Mouse (Mus musculus): ENCODE measurements around the gene A730049H05Rik.

Gene A730049H05Rik

DNA sequence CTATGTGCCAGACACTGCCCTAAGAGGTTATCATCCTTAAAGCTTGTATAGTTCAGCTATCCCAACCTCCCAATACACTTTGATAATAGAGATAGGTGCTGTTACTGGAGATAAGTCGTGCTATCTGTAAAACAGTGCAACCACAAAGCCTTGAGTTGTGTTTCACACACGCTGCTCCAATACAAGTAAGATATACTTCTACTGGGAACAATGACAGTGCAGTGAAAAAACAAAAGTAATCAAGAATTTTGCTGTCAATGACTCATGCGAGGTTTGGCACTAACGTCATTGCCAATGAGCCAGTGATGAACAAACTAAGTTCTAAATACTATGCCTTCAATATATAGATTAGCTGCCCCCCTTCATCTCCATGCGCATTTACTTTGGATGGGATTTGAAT lies 10.3 kb downstream of the A730049H05Rik start:
- in situ Hi-C loops (cut with MboI, MseI) = no loop called here

DNA sequence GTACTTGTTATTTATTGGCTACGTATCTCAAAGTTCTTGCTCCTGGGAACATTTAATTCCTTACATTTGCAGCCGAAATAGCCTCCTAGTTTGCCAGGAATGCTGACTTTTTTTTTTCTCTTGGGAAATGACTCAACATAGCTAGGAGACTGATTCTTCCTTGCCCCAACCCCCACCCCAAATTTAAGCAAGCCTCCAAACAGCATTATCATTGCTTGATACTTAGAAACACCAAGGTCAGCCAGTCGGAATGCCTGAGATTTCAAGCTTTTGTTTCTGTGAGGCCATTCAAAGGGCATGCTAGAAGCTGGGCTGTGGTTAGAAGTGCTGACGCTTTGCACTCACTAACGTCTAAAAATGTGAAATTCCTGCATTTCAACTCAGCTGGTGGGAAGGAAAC lies 11.1 kb downstream of the A730049H05Rik start:
- in situ Hi-C loops (cut with MboI, MseI) = no loop called here

DNA sequence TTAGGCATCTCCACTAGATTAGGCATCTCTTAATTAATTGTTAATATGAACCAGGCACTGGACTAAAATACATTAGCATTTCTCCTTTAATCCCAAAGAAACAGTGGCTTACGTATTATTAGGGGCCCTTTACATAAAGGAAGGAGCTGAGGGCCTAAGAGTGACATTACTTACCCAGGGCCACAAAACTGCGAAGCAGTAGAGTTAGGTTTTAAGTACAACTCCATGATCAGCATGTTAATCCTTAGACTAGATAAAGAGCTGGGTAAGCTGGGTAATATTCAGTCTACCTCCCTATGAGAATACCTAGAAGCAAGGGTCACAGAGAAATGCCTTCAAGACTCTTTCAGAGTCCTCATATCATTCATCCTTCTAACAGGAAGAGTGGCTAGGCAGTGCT lies 12.9 kb downstream of the A730049H05Rik start:
- in situ Hi-C loops (cut with MboI, MseI) = no loop called here

DNA sequence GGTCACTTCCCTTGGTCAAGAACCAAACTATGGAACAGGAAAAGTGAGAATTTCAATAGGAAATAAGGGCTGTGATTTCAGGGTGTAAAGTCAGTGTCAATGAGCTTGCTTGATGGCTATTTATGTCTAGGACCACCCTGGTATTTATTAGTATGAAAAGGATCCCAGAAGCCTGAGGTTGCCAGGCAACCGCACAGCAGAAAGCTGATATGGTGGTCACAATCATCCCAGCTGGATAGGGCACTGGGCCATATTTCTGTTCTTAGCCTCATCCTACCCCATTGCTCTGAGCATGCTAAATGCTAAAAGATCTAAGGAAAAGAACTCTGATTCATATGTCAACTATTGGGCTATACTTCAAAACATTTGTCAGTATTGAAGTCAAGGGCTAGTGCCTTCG lies 14.8 kb downstream of the A730049H05Rik start:
- in situ Hi-C loops (cut with MboI, MseI) = loop anchor here in 1 of 2 experiments (10.0 kb wide), 1 partner anchor 996 kb away; no protein-coding TSS in a partner anchor

DNA sequence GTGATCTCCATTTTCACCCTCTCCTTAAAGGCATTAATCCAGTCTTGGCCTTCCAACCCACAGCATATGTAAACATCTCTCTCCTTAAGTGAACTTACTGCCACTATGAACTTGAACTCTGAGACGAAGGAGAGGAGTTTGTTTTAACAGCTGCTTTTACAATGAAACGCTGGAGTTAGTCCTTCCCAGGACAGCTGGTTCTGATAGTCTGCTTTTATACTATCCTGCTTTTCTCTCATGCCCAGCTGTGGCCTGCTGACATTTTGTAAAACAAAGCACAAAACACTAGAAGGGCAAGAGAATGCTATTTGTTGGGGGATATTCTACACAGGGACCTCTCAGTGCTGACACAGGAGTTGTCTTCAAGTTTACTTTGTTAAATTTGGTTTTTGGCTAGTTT lies 25.7 kb downstream of the A730049H05Rik start:
- in situ Hi-C loops (cut with MboI, MseI) = no loop called here

DNA sequence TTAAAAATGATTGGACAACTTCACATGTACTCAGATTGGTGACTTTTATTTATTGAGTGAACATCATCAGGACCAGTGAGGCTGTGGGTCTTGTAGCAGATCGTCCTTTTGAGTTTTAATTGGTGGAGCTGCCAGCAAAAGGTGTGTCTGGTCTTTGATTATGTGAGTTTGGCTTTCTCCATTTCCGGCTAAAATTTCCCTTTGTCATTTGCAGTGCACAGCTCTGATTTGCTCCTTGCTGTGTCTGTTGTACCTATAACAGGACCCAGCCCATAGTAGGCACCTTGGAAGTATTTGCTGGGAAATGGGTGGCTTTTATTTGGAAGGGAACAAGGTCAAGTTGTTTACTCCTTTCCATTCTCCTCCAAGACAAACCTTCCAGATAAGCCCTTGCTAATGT lies 27.2 kb downstream of the A730049H05Rik start:
- in situ Hi-C loops (cut with MboI, MseI) = no loop called here

DNA sequence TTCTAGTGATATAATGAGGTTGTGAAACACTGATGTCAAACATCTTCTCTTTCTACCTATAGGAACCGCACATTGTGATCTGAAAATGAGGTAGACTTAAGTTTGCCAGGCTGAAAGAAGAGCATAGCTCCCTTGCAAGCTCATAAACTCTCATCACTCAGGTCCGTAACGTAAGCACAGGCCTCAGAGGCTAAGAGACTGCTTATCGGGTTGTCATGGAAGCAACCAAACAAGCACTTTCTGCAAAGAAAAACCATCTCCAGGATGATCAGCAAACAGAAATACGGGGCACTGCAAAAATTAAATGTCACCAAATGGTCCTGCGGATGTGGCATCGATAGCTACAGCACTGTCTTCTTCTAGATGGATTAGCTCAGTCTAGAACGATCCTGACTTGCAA lies 29.6 kb downstream of the A730049H05Rik start:
- in situ Hi-C loops (cut with MboI, MseI) = no loop called here

DNA sequence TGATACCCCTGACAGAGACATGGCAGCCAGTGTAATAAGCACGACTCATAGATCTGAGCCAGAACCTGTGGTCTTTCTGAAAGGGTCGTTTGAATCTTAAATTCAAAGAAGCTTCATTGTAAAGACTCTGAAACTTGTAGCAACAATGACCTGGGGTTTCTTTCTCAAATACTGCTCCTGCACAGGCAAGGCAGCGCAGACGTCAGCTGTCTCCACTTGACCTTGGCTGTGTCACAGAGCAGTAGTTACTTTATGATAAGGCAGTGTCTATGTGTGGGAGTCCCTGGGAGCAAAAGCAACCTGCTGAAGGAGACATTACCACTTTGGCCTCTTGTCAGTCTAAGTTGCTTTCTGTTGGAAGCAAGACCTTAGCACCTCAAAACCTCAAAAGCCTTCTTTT lies 30.3 kb downstream of the A730049H05Rik start:
- in situ Hi-C loops (cut with MboI, MseI) = no loop called here

DNA sequence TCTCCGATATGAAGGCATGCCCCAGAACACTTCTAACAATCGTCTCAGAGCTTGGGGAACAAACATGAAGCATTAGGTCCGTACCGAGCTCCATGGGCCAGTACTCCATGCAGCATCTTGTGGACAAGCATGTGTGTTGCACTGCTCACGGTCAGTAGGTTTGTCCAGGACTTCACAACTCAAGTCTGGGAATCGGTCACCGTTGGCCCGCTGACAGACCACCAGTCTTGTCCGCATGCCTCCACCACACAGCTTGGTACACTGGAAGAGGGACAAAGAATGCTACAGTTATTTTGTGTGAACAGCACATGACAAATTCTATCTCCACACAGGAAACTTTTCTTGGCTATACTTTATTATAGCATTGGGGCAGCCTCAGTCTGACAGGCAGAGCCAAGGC lies 32.9 kb downstream of the A730049H05Rik start:
- in situ Hi-C loops (cut with MboI, MseI) = no loop called here

DNA sequence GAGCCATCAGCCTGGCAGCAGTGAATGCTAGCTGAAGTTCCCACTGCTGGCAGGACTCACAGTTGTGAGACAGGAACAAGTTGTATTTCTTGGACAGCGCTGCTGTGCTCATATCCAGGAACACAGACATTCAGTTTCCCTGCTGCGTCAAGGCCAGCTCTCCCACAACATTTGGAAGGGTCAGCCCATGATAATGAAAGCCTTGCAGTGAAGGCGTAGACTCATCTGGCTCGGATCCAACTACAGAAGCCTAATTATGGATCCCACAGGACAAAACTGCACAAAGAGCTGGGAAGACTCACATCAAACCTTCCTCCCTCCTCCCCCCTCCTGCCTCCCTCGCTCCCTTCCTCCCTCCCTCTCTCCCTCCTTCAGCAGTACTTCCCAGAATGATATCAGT lies 34.0 kb downstream of the A730049H05Rik start:
- in situ Hi-C loops (cut with MboI, MseI) = no loop called here

DNA sequence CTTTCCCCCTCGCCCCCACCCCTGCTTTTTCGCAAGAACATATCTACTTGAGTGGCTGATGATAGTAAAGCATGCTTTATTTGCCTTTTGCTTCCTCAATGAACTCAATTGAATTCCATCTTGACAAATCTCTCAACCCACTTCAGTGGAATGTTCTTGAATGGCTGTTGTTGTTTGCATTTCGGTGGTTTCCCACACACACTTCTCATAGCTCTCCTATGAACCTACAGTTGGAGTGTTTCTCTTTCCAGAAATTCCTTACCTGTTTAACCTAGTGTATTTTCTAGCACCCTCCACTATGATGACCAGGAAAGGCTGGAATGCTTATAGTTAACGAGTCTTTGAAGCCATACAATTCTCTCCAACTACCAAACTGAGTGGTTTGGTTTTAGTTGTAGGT lies 38.6 kb downstream of the A730049H05Rik start:
- in situ Hi-C loops (cut with MboI, MseI) = no loop called here

DNA sequence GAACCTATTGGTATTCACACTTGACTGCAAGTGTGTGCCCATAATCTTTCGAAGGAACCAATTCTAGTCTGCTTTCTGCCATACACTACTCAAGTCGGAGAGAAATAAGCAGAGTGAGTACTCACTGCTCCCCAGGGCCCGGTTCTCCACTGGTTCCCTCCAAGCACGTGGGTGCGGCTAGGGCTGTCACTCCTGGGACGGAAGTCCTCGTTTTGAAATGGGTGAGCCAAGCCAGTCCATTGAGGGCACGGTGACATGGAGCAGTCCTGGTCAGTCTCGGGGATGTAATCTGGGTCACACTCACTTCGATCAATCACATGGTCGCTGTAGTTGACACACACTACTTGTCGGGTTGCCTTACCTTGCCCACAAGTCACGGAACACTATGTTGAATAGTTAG lies 41.5 kb downstream of the A730049H05Rik start:
- in situ Hi-C loops (cut with MboI, MseI) = no loop called here

DNA sequence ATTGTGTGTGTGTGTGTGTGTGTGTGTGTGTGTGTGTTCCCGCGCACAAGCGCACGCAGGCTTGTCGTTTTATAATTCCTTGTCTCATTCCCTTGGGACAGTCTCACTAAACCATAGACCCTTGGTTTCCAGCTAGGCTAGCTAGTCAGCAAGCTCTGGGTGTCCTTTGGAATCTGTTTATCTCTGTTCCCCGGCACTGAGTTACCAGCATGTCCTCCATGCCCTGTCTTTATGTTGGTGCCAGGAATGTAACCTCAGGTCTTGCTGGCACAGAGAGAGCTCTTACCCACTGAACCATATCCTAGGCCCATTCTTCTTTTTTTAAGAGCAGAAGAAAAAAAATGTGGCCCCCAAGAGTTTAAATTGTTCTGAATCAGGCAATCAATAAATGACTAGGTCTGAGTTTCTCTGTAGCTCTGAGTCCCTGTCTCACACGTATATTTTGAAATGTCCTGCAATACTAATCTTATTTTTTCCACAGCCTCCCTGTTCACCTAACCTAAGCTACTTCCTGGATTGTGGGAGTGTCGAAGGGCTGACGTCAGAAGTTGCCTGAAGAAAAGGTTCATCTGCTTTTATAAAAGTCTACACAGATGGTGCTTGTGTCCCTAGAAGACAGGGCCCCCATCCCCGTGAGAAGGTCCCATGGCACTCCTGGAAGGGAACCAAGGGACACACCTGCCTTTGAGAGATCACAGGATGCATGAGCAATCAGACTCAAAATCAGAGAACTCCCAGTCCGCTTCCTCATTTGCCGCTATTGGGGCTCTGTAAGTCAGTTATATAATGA lies 42.6 kb downstream of the A730049H05Rik start:
- in situ Hi-C loops (cut with MboI, MseI) = no loop called here

DNA sequence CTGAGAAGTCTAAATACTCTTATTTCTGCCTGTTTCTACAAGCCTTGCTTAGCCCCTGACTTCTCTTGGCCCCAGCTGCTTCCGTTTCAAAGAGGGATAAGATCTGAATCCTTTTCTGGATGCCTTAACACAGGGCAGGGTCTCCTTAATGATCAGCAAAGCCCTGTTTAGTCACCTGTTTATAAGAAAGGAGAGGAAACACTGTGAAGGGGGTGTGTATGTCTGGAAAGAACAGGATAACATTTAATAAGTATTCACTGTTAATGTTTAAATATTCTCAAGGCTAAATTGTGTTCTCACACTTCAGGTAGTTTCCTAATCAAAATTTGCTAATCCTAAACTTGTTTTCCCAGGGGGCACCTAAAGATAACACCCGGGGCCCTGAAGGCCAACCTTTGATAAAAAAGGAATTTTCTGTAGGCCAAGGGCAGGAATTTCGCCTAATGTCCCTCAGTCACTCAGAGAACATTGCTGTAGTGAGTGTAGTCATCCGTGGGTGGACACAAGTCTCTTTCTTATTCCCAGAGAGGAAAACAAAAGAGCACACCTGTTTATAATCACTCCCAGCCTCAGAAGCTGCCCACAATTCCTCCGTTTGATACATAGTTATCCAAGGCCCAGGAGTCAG lies 44.1 kb downstream of the A730049H05Rik start:
- in situ Hi-C loops (cut with MboI, MseI) = no loop called here

DNA sequence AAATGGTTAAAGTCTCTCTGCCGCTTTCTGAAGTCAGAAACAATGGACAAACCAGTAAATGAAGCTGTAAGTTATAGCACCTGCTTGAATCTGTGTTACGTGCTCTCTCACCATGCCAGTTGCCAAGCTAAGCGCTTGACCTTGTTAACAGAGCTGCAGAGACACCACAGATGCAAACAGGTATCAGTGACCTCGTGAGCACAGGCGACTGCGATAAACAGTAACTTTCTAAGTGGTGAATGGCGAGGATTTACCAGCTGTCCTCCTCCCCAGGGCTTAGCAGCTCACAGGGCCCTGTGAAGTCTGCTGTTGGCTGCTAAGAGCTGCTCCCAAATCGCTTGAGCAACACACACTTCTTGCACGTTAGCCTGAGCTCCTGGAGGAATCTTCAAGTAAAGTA lies 46.3 kb downstream of the A730049H05Rik start:
- in situ Hi-C loops (cut with MboI, MseI) = no loop called here

DNA sequence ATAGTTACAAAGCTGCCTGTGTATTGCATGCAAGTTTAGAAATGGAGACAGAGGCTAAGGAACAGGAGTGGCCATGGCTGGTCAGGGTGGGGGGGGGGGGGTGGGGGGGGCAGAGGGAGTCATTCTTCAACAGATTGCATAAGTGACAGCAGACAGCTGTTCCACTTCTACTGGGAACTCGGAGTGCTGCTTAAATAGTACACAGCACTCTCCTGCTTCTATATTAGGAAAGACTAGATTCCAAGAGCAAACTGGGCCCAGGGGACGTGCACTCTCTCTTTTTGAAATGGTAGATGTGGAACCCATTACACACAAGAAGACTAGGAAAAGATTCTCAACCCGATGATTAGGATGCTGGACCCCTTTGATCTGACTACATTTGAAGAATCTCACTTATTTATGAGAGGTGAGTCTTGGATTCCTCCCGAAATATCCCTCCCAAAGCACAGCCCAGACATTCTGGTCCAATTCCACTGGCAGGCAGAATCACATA lies 52.9 kb downstream of the A730049H05Rik start, which contains the start of gene Gm15737:
TSS of gene Gm15737 (plus strand) at position 269 of the 493 bp plus-strand sequence.
- in situ Hi-C loops (cut with MboI, MseI) = no loop called here

DNA sequence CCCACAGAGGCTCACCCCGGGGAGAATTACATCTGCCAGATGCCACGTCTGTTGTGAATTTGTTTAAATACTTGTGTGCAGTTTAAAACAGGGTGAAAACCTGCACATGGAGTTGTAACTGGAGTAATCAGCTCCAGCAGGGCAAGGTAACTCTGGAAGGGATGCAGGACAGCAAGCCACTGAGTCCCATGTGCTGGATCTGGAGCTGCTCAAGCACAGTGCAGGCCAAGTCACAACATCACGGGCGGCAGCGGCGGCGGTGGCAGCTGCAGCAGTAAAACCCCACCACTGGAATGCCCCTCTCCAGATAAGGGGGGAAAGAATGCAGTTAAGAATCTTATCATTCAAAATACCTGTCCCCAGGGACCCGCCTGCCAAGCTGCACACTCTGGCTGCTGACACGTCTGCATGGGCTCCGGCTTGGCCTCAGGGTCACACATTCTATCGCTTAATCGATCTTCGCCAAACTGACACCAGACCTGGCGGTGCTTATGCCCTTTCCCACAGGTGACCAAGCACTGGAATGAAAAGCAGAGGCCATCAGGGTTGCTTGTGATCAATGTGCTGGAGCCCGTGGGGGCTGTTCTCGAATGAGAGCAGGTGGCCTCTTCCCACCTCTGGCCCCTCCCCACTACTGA lies 53.4 kb downstream of the A730049H05Rik start:
- in situ Hi-C loops (cut with MboI, MseI) = no loop called here

DNA sequence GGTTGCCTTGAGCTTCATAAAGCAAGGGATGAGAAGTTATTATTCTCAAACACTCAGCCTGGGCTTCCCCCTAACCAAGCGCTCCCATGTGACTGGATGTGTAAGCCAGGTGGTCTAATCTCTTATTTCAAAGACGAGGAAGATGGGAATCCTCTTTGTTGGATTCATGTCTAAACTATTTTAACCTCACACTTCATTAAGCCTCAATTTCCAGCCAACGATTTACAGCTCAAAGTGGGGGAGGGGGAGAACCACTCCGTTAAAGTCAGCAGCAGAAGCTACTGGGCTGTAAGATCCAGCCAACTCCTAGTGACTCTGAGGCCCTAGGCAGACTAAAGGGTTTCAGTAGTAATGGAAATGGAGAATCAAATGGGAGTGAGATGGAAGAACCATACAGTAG lies 55.5 kb downstream of the A730049H05Rik start:
- in situ Hi-C loops (cut with MboI, MseI) = no loop called here

DNA sequence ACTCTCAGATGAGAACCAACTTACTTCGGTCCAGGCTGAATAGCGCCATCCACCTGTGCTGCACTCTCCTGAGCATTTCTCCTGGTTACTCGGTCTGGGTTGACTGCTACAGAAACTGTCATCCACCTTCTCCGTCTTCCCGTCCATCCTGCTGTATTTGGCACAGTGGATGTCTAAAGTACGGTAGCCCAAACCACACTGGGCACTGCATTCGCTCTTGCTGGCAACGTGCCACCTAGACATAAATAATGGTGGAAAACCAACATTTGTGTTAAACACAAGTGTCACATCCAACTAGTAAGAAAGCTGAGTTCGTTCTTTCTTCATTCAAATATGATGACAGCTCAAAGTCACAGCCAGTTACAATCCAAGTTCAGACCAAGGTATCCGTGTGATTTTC lies 56.5 kb downstream of the A730049H05Rik start:
- in situ Hi-C loops (cut with MboI, MseI) = no loop called here

DNA sequence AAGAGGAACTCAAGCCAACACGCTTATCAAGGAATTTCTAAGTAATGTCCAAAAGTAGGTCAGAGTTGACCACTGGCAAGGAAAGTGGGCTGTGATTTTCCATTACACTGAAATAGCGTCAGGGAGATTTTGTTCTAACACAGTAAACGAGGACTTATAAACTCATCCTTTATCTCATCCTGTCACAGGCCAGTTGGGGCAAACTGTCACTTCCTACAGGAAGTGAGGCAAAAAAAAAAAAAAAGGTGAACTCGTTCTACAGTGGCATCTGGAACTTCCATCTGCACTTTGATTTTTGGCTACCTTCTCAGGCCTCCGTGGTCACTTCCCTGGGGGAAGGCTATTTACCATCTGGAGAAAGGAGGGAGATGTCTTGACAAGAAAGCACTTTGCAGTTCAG lies 58.6 kb downstream of the A730049H05Rik start:
- in situ Hi-C loops (cut with MboI, MseI) = no loop called here

DNA sequence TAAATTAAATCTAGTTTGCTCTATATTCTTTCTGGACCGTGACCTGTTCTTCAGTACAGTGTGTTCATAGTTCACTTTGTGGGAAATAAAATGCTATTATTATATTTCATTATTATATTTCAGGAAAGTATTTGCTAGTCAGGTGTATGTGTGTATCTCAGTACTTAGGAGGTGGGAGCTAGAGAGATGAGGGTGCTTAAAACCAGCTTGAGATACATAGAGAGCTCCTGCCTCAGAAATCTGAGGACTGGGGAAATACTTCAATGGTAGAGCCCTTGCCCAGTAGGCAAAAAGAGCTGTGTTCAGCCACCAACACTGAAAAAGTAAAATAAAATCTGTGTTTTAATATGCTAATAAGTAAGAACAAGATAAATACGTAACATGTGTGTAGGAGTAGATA lies 59.1 kb downstream of the A730049H05Rik start:
- in situ Hi-C loops (cut with MboI, MseI) = no loop called here

DNA sequence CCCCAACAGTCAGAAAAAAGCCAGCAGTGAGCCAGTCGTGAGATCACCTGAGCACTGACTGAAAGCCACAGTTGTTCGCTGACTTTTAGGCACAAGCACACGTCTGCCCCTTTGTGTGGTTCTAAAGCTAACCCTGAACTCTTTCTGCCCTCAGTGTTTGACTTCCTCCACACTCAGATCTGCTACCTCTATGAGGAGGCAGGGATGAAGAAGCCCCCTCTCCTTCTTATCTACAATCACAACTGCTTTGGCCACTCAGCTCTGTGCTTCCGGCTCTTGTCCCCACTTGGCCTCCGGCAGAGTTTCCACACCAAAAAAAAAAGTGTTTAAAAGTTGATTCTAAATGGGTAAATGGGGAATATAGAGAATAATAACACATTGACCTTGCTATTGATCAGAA lies 59.8 kb downstream of the A730049H05Rik start:
- in situ Hi-C loops (cut with MboI, MseI) = no loop called here

DNA sequence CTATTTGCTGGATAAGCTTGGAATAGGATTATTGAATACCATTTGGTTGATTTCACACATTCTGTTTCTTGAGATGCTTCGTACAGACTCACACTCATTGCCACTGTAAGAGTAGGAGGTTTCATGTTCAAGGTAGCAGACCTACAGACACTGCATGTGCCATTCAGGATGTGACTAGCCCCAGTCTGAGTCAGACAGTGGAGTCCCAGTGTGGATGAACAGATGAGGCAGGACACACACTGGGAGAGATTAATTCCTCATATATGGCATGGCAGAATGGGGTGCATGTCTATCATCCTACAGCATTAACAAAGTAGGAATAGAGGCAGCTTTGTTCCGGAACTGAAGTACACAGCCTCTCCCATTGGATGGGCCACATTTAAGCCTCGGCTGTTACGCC lies 61.0 kb downstream of the A730049H05Rik start:
- in situ Hi-C loops (cut with MboI, MseI) = no loop called here
